8 mouse cellular contexts compared by ENCODE assay signal in the genomic region with DNA sequence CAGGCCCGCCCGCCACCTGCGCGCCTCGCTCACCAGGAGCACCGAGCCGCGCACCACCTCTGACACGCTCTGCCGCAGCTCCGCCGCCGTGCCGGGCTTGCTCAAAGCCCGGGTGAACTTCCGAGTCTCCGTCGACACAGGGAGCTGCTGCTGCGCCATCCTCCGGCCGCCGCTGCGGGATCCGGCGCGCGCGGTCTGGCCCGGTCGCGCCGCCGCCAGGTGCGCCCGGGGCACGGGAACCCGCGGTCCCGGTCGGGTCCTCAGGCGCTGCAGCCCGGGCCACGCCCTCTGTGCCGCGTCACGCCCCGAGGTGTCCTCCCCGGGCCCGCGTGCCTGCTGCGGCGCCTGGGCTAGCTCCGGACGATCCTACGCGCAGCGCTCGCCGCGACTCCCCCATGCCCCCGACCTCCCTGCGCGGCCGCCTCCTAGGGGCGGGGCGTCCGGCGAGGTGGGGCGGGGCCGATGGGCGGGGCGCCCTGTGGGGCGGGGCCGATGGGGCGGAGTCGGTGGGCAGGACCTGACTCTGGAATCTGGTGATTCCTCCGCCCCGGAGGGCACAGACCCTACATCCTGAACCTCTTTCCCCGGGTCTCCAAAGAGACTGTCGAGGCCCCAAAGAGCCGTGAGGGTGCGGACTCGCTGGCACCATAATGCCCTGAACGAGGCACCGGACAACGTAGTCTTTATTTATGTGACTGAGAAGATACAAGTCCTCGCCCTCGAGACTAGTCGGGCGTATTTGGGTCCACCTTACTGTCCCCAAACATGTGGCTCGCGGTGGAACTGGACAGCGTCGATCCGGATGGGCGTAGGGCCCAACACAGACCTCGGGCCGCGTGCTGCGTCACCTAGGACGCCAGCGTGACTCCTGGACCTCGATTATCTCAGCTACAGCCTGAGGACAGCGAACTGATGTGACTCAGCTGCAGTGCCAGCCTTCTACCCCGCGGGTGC. TPM values are rescaled to one million over a fixed set of nuclear protein-coding genes. Genes with fewer than 3 reads are reported as not detected.
DNase-seq lines count a peak whose midpoint lies in the region; ATAC-seq and TF ChIP-seq lines count a peak whose summit lies in the region.

A gene (minus strand): TSS at position 381 of the 954 bp plus-strand sequence.

- H3K4me3 ChIP-seq in E14TG2a.4 (replicated peaks; ENCODE audit: low read length) = peak within 1 kb of the TSS; percentile 90
- peak within 1 kb of the TSS; percentile 72 for H3K4me3 ChIP-seq in forebrain, embryonic 12.5 days (replicated peaks)
- H3K4me3 ChIP-seq in heart, postnatal 0 days (ENCODE audit: low read depth, low read length) = peak within 1 kb of the TSS; percentile 63
- peak within 1 kb of the TSS; percentile 69 for H3K4me3 ChIP-seq in liver, embryonic 16.5 days (ENCODE audit: low read depth, low read length)
- H3K4me3 ChIP-seq in neural tube, embryonic 13.5 days = peak within 1 kb of the TSS; percentile 64
- H3K4me3 ChIP-seq in testis, adult 2 months (ENCODE audit: control insufficient read depth, low read depth, low read length) = peak within 1 kb of the TSS; percentile 90

- H3K4me1 ChIP-seq in E14TG2a.4 (replicated peaks; ENCODE audit: low read depth, low read length) = peaks cover 27% of the 10 kb centered on the region
- peaks cover 5% of the 10 kb centered on the region for H3K4me1 ChIP-seq in forebrain, embryonic 12.5 days
- H3K4me1 ChIP-seq in heart, postnatal 0 days (ENCODE audit: control insufficient read depth, insufficient read depth) = 0 out of 2 replicates have a peak, but pooled peaks cover 4% of the 10 kb centered on the region
- H3K4me1 ChIP-seq in liver, embryonic 16.5 days (ENCODE audit: control insufficient read depth, low read depth, low read length) = peaks cover 19% of the 10 kb centered on the region
- peaks cover 14% of the 10 kb centered on the region for H3K4me1 ChIP-seq in neural tube, embryonic 13.5 days (replicated peaks)
- H3K4me1 ChIP-seq in testis, adult 2 months (ENCODE audit: control insufficient read depth, insufficient read depth, low read length) = peaks cover 5% of the 10 kb centered on the region

- peak within 1 kb of the TSS; percentile 64 for H3K9ac ChIP-seq in forebrain, embryonic 12.5 days
- peak within 1 kb of the TSS; percentile 54 for H3K9ac ChIP-seq in heart, postnatal 0 days (replicated peaks; ENCODE audit: low read depth, low read length)
- peak within 1 kb of the TSS; percentile 61 for H3K9ac ChIP-seq in liver, embryonic 16.5 days (ENCODE audit: low read depth, low read length)
- H3K9ac ChIP-seq in neural tube, embryonic 13.5 days = peak within 1 kb of the TSS; percentile 76

- no peak for TF ChIP-seq POLR2A in testis, adult 2 months (IDR thresholded peaks at IDR 0.05; ENCODE audit: control insufficient read depth, low read depth, low read length)

- no peak for TF ChIP-seq CTCF in E14TG2a.4 (conservative IDR thresholded peaks at IDR 0.05; ENCODE audit: low read length)
- TF ChIP-seq CTCF in heart, postnatal 0 days (IDR thresholded peaks at IDR 0.05; ENCODE audit: low read depth) = no peak
- TF ChIP-seq CTCF in testis, adult 2 months (IDR thresholded peaks at IDR 0.05; ENCODE audit: control insufficient read depth, insufficient read depth, insufficient replicate concordance, low read depth, low read length) = no peak

- peak within 1 kb of the TSS; percentile 90 for H3K4me2 ChIP-seq in forebrain, embryonic 12.5 days
- peak within 1 kb of the TSS; percentile 84 for H3K4me2 ChIP-seq in heart, postnatal 0 days (ENCODE audit: low read depth, low read length)
- H3K4me2 ChIP-seq in liver, embryonic 16.5 days (ENCODE audit: low read depth, low read length) = peak within 1 kb of the TSS; percentile 90
- H3K4me2 ChIP-seq in neural tube, embryonic 13.5 days = peak within 1 kb of the TSS; percentile 79

- no peaks in the 10 kb centered on the region for H3K36me3 ChIP-seq in E14TG2a.4 (ENCODE audit: insufficient read depth, low read length)
- H3K36me3 ChIP-seq in forebrain, embryonic 12.5 days (replicated peaks) = no peaks in the 10 kb centered on the region
- H3K36me3 ChIP-seq in heart, postnatal 0 days (replicated peaks; ENCODE audit: control insufficient read depth, insufficient read depth, low read length) = no peaks in the 10 kb centered on the region
- H3K36me3 ChIP-seq in liver, embryonic 16.5 days (ENCODE audit: control insufficient read depth, insufficient read depth) = no peaks in the 10 kb centered on the region
- H3K36me3 ChIP-seq in neural tube, embryonic 13.5 days = no peaks in the 10 kb centered on the region
- no peaks in the 10 kb centered on the region for H3K36me3 ChIP-seq in testis, adult 2 months (ENCODE audit: control insufficient read depth, insufficient read depth, low read length)

- TF ChIP-seq EP300 in heart, postnatal 0 days (IDR thresholded peaks at IDR 0.05; ENCODE audit: low read depth) = no peak

- no peaks in the 10 kb centered on the region for H3K9me3 ChIP-seq in E14TG2a.4 (ENCODE audit: low read length)
- no peaks in the 10 kb centered on the region for H3K9me3 ChIP-seq in forebrain, embryonic 12.5 days
- H3K9me3 ChIP-seq in heart, postnatal 0 days (replicated peaks; ENCODE audit: control insufficient read depth, low read length) = no peaks in the 10 kb centered on the region
- no peaks in the 10 kb centered on the region for H3K9me3 ChIP-seq in liver, embryonic 16.5 days (replicated peaks; ENCODE audit: control insufficient read depth, low read length)
- H3K9me3 ChIP-seq in neural tube, embryonic 13.5 days = no peaks in the 10 kb centered on the region

- ATAC-seq in forebrain, embryonic 12.5 days (ENCODE audit: low FRiP score) = peak; percentile 90
- ATAC-seq in heart, postnatal 0 days (ENCODE audit: insufficient read depth, low read depth) = peak; percentile 87
- ATAC-seq in liver, embryonic 16.5 days (ENCODE audit: low read depth) = peak; percentile 88
- ATAC-seq in neural tube, embryonic 13.5 days (ENCODE audit: low read depth) = peak; percentile 89

- DNase-seq in c-Kit-positive CD71-positive TER-119-positive erythroid progenitor cells, embryonic 14.5 days (ENCODE audit: low spot score) = peak; percentile 62
- DNase-seq in heart, postnatal 0 days (ENCODE audit: low spot score) = peak; percentile 49
- peak; percentile 93 to 94 for DNase-seq in kidney, postnatal 4 days

- H3K27ac ChIP-seq in forebrain, embryonic 12.5 days = peak within 1 kb of the TSS; percentile 74; the same call in 1 of the 2 replicates
- H3K27ac ChIP-seq in heart, postnatal 0 days (ENCODE audit: low read depth) = peak within 1 kb of the TSS; percentile 86
- peak within 1 kb of the TSS; percentile 78 for H3K27ac ChIP-seq in liver, embryonic 16.5 days (ENCODE audit: low read length)
- peak within 1 kb of the TSS; percentile 87 for H3K27ac ChIP-seq in neural tube, embryonic 13.5 days (replicated peaks)
- H3K27ac ChIP-seq in testis, adult 2 months (ENCODE audit: control insufficient read depth, insufficient read depth, low read depth, low read length) = peak within 1 kb of the TSS; percentile 69

- under 1% methylated on average over 100 of the region's 106 CpGs for WGBS in forebrain, embryonic 12.5 days
- WGBS in heart, postnatal 0 days = under 1% methylated on average over 79 of the region's 106 CpGs
- under 1% methylated on average over 103 of the region's 106 CpGs for WGBS in liver, embryonic 16.5 days (ENCODE audit: insufficient replicate concordance)
- WGBS in neural tube, embryonic 13.5 days = under 1% methylated on average over 95 of the region's 106 CpGs

- peaks cover 19% of the 10 kb centered on the region for H3K27me3 ChIP-seq in E14TG2a.4 (ENCODE audit: insufficient read depth, low read length)
- H3K27me3 ChIP-seq in forebrain, embryonic 12.5 days = peaks cover 25% of the 10 kb centered on the region
- H3K27me3 ChIP-seq in heart, postnatal 0 days (ENCODE audit: control insufficient read depth, insufficient read depth, low read length) = peaks cover 8% of the 10 kb centered on the region; the same call in 1 of the 2 replicates
- H3K27me3 ChIP-seq in liver, embryonic 16.5 days (ENCODE audit: control insufficient read depth, insufficient read depth, low read depth, low read length) = peaks cover 16% of the 10 kb centered on the region
- peaks cover 23% of the 10 kb centered on the region for H3K27me3 ChIP-seq in neural tube, embryonic 13.5 days
- H3K27me3 ChIP-seq in testis, adult 2 months (ENCODE audit: control insufficient read depth, insufficient read depth, low read length) = no peaks in the 10 kb centered on the region

RNA-seq across cellular contexts. Expression of the gene that starts here (rescaled TPM):
- polyA plus RNA-seq in forebrain, embryonic 12.5 days (2016; fragmentation: Nextera tagmentation; extraction: Ambion mirVana) = 4.4 and 4.8 TPM in 2 replicates
- total RNA-seq in heart, postnatal 0 days (2014; rRNA removed; ENCODE audit: low replicate concordance) = 20.5 and 25.4 TPM in 2 replicates
- polyA plus RNA-seq in heart, postnatal 0 days (2015; fragmentation: Nextera tagmentation; extraction: Ambion mirVana) = 3.8 and 4.1 TPM in 2 replicates
- polyA plus RNA-seq in liver, embryonic 16.5 days (2015; fragmentation: Nextera tagmentation; extraction: Ambion mirVana) = 1.2 and 1.6 TPM in 2 replicates
- polyA plus RNA-seq in neural tube, embryonic 13.5 days (2015; fragmentation: Nextera tagmentation; extraction: Ambion mirVana) = 5.2 and 6.4 TPM in 2 replicates
- polyA plus RNA-seq in testis, adult 2 months (2012; rRNA removed) = 4.3 and 4.6 TPM in 2 replicates

Comparison
In these comparisons a context has a peak if more than half of its experiments do, and no peak if none do; other contexts are left out.
1. Peak in every context shown above with its lines: DNase-seq, ATAC-seq, H3K4me3 ChIP-seq and H3K27ac ChIP-seq.